Mouse (Mus musculus): Measurements from ENCODE around the gene Mapk12. TPM values are rescaled to one million over a fixed set of nuclear protein-coding genes. Genes with fewer than 3 reads are reported as not detected.

The Mapk12 gene
- total RNA-seq, 2 experiments from 2014 or later: 3.1 to 4.7 TPM

DNA sequence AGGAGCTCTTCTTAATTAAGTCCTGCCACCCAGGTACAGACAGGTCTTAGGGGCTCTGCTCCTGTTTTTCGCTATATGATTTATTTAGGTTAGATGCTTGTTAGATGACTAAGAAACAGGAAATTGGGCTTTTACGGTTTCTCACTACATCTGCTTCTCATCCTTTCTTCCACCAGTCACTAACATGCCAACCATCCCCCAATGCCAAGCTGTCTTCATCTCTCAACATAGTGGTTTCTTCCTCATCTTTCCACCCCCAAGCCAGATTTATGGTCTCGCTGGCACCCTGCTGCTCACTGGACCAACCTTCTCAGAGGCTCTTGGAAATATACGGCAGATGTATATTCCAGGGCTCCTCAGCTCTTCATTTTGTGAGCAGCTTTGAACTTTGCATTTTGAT, 49.8 kb downstream of the Mapk12 start:
- no peak for DNase-seq

DNA sequence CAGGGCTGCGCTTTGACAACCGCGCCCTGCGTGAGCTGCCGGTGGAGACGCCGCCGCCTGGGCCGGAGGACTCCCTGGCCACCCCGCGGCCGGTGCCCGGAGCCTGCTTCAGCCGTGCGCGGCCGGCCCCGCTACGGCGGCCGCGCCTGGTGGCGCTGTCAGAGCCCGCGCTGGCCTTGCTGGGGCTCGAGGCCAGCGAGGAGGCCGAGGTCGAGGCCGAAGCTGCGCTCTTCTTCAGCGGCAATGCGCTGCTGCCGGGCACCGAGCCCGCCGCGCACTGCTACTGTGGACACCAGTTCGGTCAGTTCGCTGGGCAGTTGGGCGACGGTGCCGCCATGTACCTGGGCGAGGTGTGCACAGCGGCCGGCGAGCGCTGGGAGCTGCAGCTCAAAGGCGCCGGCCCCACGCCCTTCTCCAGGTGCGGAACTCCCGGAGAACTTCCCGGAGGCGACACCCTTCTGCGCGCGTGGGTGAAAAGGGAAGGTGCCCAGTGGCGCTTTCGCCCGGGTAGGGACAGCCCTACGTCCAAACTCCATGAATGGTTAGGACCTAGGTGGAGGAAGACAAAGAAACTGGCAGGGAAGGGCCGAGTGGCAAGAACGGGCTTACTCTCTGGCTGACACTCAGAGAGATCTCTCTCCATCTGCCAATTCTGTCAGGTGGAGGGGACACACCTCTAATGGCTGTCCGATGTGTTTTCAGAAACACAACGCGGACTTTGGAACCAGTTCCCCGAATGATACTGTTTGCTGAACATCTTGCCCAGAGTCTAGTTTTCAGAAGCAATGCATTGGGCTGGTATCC, 51.1 kb downstream of the Mapk12 start:
- no peak for DNase-seq

DNA sequence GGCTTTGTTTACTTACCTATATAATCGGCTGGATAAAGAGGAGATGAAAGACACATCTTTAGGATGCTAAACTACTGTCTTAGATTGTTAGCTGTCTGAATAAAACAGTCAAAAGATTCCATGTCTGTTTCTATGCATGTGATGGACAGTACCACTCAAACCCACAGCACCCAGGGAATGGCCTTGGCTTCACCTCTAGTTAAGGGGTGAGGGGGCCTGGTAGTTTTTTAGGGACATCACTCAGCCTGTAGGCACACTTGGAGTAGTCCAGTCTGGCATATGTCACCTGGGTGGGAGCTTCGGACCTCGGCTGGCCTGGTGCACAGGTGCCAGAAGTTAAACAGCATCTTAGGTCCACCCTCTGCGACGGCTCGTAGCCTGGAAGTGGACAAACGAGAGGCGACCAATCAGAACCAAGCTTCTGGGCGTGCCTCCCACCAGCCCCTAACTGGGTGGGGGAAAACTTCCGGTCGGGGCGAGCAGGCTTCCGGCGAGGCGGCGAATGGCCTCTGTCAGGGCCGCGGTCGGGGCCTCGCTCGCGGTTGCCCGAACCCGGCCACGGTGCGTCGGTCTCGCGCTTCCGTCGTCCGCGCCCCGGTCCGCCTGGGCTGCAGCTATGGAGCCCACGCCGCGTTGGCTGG, 51.8 kb downstream of the Mapk12 start, which contains the start of gene Selenoo:
TSS of gene Selenoo (plus strand) at position 478 of the 641 bp plus-strand sequence.
- peak; percentile 89 for DNase-seq

DNA sequence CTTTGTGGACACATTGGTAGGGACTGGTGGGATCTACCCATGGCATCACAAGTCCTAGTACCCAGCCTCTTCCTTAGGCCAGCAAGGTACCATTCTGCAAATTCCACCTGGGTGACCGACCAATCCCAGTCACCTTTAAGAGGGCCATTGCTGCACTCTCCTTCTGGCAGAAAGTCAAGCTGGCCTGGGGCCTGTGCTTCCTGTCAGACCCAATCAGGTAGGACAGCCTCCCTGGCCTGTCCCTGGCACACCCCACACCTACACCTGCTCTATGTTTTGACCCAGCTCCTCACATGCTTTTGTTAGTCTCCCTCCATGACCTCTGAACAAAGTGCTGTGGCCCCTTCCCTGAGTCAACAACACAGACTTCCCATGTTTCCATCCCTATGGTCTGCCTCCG, 55.7 kb downstream of the Mapk12 start:
- no peak for DNase-seq

DNA sequence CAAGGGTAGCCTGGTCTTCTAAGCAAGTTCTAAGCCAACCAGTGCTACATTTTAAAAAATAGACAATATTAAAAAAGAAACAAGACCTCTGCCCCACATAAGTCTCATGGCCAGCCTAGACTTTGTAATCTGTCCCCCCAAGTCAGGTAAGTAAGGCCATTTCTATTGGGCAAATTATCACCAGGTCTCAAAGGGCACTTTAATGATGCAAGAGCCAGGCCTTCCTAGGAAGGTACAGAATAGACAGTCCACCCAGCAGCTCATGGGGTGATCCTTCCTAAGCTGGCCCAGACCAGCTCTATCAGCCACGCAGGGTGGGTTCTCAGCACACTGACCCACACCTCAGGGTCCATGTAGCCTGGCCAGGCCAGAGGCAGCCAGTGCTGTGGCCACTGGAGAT, 56.6 kb downstream of the Mapk12 start:
- DNase-seq: no peak

Small RNA genes within 50 kb of the gene (microRNA-seq; reads per million reads assigned to microRNA genes)
- gene Mir6958 (2.4 to 5.7 reads per million in 2 experiments), gene Mir7118 (0.90 to 1.3 reads per million in 2 experiments)

Other genes with a start within 250 kb of the Mapk12 start
- gene Ttll8, start 186.3 kb downstream of the Mapk12 start, total RNA-seq (2021): 1 to 10 TPM; 2.5 to 2.9 TPM
- gene Mlc1, start 161.7 kb downstream of the Mapk12 start, total RNA-seq (2021): 100 to 1,000 TPM; 117 to 124 TPM
- not detected for gene Mov10l1, start 157.8 kb downstream of the Mapk12 start, total RNA-seq (2021)
- 100 to 1,000 TPM; 156 to 159 TPM for gene Panx2, start 81.0 kb downstream of the Mapk12 start, total RNA-seq (2021)
- gene Trabd, start 65.6 kb downstream of the Mapk12 start, total RNA-seq (2021): 10 to 100 TPM; 23.0 to 26.9 TPM
- gene Selenoo, start 51.6 kb downstream of the Mapk12 start, total RNA-seq (2021): 10 to 100 TPM; 20.3 to 21.7 TPM
- 10 to 100 TPM; 28.4 to 35.3 TPM for gene Tubgcp6, start 17.6 kb downstream of the Mapk12 start, total RNA-seq (2021)
- gene Hdac10, start 12.0 kb downstream of the Mapk12 start, total RNA-seq (2021): 10 to 100 TPM; 14.3 to 14.7 TPM
- 10 to 100 TPM; 21.9 to 22.8 TPM for gene Mapk11, start 8.9 kb upstream of the Mapk12 start, total RNA-seq (2021)
- 10 to 100 TPM; 51.0 to 58.7 TPM for gene Plxnb2, start 40.1 kb upstream of the Mapk12 start, total RNA-seq (2021)
- gene Dennd6b, start 55.8 kb upstream of the Mapk12 start, total RNA-seq (2021): 10 to 100 TPM; 33.5 to 38.7 TPM
- gene Ppp6r2, start 70.8 kb upstream of the Mapk12 start, total RNA-seq (2021): 100 to 1,000 TPM; 158 to 162 TPM
- gene Sbf1, start 174.6 kb upstream of the Mapk12 start, total RNA-seq (2021): 100 to 1,000 TPM; 330 to 340 TPM
- not detected for gene Adm2, start 182.0 kb upstream of the Mapk12 start, total RNA-seq (2021)
- gene Miox, start 193.7 kb upstream of the Mapk12 start, total RNA-seq (2021): not detected
- gene Lmf2, start 215.0 kb upstream of the Mapk12 start, total RNA-seq (2021): 10 to 100 TPM; 19.7 to 21.4 TPM
- 10 to 100 TPM; 87.0 to 95.3 TPM for gene Ncaph2, start 215.0 kb upstream of the Mapk12 start, total RNA-seq (2021)
- 10 to 100 TPM; 31.5 to 32.6 TPM for gene Sco2, start 233.1 kb upstream of the Mapk12 start, total RNA-seq (2021)
- 1 to 10 TPM; 1.4 to 1.5 TPM for gene Tymp, start 236.3 kb upstream of the Mapk12 start, total RNA-seq (2021)
- 1 to 10 TPM; 2.7 to 2.8 TPM for gene Odf3b, start 238.6 kb upstream of the Mapk12 start, total RNA-seq (2021)
- under 1 TPM; 0.25 to 0.68 TPM for gene Klhdc7b, start 244.2 kb upstream of the Mapk12 start, total RNA-seq (2021)

Data from layer of hippocampus, postnatal 36 days (tissue).